Mouse (Mus musculus): ENCODE measurements around the gene Slc25a35. TPM values are rescaled to one million over a fixed set of nuclear protein-coding genes. Genes with fewer than 3 reads are reported as not detected.
"Not testable (repeated sequence)": the region's sequence is repeated elsewhere in the genome, so short reads cannot be mapped to it uniquely, and the experiment has no call there.

The Slc25a35 gene
- total RNA-seq, 2 experiments from 2014 or later = 28.8 to 36.4 TPM

DNA sequence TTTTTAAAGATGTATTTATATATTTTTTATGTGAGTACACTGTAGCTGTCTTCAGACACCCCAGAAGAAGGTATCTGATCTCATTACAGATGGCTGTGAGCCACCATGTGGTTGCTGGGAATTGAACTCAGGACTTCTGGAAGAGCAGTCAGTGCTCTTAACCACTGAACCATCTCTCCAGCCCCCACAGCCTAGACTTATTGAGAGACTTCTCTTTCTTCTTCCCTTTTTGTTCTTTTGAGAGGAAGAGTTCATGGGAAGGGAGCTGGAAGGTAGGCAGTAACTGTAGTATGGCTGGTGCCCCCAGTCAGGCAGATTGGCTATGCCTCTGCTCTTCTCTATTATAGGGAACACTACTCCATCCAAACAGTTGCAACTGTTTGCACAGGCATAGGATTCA lies 38.6 kb downstream of the Slc25a35 start:
- DNase-seq = not testable (repeated sequence)

DNA sequence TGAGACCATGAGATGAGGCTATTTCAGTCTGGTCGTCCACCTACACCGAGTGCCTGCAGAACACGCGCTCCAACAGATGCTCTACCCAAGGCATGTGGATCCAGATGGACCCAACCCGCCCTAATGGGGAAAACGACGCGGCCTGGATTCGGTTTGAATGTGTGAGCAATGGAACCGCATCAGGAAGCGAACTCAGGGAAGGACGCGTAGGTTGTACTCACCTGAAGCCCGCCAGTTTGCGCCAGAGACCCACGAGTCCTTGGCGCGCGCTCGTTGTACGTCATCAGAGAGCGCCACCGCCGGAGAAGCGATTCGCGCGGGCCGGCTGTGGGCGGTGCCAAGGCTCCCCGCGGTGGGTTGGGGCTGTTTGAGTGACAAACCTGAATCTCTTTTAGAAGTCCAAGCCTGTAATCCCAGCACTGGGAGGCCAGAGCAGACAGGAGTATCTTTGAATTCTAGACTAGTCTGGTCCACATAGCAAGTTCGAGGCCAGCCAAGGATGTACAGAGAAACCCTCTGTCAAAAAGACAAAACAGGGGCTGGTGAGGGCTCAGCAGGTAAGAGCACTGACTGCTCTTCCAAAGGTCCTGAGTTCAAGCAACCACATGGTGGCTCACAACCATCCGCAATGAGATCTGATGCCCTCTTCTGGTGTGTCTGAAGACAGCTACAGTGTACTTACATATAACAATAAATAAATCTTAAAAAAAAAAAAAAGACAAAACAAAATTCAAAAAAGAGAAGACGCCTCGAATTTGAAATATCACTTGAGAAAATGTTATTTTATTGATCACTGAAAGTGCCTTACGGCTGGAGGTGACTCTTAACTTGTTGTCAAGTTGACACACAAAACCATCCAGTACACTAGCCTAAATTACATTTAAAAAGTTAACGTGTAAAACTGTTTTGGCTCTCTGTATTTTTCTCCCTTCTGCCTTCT lies 40.5 kb downstream of the Slc25a35 start, which contains the start of gene Pfas:
TSS of gene Pfas (minus strand) at position 279 of the 940 bp plus-strand sequence.
- peak; percentile 93 to 96 for DNase-seq

DNA sequence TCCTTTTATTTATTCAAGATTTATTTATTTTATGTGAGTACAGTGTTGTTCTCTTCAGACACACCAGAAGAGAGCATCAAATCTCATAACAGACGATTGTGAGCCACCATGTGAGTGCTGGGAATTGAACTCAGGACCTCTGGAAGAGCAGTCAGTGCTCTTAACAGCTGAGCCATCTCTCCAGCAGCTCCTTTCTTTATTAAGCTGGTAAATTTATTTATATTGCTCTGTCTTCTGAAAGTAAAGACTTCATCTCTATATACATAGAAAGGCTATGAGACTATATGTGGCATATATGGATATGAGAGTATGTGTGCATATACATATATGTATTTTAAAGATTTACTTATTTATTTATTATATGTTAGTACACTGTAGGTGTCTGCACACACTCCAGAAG lies 41.6 kb downstream of the Slc25a35 start:
- DNase-seq = no peak

DNA sequence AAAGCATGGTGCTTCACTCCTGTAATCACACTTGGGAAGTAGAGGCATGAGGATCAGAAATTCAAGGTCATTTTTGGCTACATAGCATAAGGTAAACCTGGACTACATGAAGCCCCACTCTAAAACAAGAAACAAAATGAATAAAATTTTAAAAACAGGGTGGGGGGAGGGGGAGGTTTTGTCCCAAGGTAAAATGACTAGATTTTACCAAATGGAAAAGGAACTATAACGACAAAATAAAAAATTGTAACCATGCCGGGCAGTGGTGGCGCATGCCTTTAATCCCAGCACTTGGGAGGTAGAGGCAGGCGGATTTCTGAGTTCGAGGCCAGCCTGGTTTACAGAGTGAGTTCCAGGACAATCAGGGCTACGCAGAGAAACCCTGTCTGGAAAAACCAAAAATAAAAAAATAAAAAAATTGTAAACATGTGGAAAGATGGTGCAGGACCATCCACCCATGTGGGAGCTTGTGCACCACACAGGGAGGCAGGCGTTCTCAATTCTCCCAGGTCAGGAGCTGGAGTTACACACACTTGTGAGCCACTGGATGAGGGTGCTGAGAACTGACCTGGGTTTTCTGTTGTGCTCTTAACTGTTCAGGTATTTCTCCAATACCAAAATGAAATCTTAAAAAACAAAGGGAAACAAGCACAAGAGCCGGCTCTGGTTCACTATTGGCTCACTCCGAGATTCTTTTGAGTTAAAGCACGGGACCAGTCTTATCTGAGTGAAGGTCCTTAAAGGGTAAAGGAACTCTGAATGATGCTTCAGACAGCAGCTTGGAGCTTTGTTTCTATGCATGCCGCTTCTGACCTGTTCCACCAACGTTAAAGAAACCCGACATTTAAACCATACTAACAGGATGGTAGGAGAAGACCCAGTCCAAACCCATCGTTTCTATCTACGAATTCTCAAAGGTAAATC lies 42.7 kb downstream of the Slc25a35 start:
- no peak for DNase-seq

DNA sequence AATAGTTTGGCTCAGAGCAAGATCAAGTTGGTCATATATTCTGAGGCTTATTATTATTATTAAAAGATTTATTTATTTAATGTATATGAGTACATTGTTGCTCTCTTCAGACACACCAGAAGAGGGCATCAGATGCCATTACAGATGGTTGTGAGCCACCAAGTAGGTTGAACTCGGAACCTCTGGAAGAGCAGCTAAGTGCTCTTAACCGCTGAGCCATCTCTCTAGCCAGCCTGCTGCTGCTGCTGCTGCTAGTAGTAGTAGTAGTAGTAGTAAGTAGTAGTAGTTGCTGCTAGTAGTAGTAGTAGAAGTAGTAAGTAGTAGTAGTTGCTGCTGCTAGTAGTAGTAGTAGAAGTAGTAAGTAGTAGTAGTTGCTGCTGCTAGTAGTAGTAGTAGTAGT lies 43.5 kb downstream of the Slc25a35 start:
- DNase-seq = not testable (repeated sequence)

DNA sequence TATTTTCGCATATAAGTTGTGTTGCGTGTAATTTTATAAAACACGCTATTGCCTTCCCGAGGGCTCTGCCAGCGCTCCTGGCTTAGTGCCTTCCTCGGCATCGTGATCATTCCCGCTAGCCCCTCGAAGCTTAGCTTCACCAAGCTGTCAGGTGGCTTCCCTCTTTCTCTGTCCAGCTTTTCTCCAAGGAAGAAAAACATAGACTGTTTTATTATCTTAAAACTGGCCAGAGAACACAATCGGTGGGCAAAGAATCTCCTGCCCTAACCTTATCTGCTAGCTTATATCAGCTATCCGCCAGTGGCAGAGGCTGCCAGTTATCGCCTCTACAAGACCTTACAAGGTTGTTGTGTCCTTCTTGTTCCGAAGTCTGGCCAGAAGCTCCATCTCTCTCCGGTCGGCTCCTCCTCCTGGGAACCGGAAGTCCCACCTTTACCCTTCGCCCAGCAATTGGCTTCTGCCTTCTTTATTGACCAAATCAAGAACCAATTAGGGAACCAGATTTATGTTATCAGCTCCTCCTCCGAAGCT lies 44.2 kb downstream of the Slc25a35 start:
- DNase-seq = peak; percentile 90 to 91

DNA sequence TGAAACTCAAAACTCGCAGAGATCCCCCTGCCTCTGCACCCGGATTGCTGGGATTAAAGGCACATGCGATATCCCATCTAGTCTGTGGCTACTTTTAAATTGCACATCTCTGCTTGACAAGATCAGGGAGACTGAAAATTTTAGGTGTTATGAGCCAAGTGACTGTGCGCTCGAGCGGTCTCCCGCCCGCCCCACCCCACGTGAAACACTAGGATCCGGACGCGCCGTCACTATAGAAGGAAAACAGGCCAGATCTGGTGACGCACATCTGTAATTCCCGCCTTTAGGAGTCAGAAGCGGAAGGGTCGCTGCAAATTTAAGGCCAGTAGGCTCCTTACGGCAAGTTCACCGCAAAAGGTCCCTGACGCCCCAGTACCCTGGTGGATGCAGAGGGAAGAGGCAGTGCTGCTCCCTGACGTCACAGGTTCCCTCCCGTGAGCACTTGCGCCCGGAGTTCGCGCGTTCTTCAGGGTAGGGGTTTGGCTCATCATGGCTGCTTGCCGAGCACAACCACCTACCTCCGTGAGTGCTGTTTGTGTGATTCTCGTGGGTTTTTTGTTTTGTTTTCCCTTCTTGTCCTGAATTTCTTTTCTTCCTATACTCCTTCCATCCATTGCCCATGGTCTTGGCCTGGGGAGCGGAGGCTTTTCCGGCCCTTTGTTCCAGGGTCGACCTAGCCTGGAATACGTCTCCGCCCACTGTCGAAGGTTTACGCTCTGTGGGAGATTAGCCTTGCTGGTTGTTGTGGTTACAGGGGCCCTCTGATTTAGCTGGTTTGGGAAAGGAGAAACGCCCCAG lies 47.9 kb downstream of the Slc25a35 start, which contains the start of gene Ctc1:
TSS of gene Ctc1 (plus strand) at position 268 of the 798 bp plus-strand sequence.
- peak; percentile 93 for DNase-seq

DNA sequence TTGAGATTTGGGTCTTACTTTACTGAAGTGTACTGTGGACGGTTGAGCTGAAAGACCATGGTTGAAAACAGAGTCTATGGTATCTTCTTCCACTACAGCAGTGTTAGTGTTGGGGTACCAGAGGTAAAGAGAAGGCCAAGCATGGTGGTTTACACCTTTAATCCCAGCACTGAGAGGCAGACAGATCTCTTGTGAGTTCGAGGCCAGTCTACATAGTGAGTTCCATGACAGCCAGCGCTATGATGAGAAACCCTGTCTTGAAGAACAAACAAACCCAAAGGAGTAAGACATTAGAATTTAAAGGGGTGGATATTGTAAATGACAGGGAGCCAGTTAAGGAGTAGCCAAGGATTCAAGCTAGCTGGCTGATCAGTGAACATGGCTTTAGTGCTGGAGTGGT lies 48.8 kb downstream of the Slc25a35 start:
- DNase-seq = no peak

DNA sequence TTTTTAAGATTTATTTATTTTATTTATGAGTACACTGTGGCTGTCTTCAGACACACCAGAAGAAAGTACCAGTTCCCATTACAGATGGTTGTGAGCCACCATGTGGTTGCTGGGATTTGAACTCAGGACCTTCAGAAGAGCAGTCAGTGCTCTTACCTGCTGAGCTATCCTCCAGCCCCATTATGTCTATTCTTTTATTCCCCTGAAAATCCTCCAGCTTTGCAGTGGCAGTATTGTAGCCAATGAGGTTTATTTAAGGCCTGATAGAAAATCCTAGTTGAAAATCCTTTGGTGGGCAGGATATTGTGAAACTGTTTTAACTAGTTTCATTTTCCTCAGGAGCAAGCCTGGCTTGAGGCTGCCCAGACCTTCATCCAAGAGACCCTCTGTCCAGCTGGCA lies 52.8 kb downstream of the Slc25a35 start:
- no peak for DNase-seq

Small RNA genes lying within 50 kb of the gene (microRNA-seq; reads per million reads assigned to microRNA genes)
- not detected for gene Mir3062

Other genes starting within 250 kb of the Slc25a35 start
- gene Ndel1, start 96.3 kb upstream of the Slc25a35 start, total RNA-seq (2021) = 10 to 100 TPM; 58.4 to 81.8 TPM
- under 1 TPM in 1 of 2 experiments, not detected in 1; 0.13 TPM for gene Rnf222, start 79.6 kb upstream of the Slc25a35 start, total RNA-seq (2021)
- 1,000 to 10,000 TPM; 1,232 to 1,254 TPM for gene Rpl26, start 66.5 kb upstream of the Slc25a35 start, total RNA-seq (2021)
- under 1 TPM in 1 of 2 experiments, not detected in 1; 0.46 TPM for gene Odf4, start 41.0 kb upstream of the Slc25a35 start, total RNA-seq (2021)
- 10 to 100 TPM; 14.8 to 19.9 TPM for gene Arhgef15, start 10.7 kb upstream of the Slc25a35 start, total RNA-seq (2021)
- 10 to 100 TPM; 22.5 to 23.3 TPM for gene Rangrf, start 7.1 kb downstream of the Slc25a35 start, total RNA-seq (2021)
- 10 to 100 TPM; 28.3 to 30.6 TPM for gene Pfas, start 40.3 kb downstream of the Slc25a35 start, total RNA-seq (2021)
- gene Ctc1, start 47.8 kb downstream of the Slc25a35 start, total RNA-seq (2021) = 10 to 100 TPM; 19.5 to 28.9 TPM
- gene Aurkb, start 77.5 kb downstream of the Slc25a35 start, total RNA-seq (2021) = 1 to 10 TPM; 5.0 to 6.4 TPM
- 10 to 100 TPM; 26.4 to 30.4 TPM for gene Borcs6, start 91.6 kb downstream of the Slc25a35 start, total RNA-seq (2021)
- 10 to 100 TPM; 13.5 to 17.5 TPM for gene Tmem107, start 102.7 kb downstream of the Slc25a35 start, total RNA-seq (2021)
- 100 to 1,000 TPM; 116 to 130 TPM for gene Vamp2, start 120.4 kb downstream of the Slc25a35 start, total RNA-seq (2021)
- 100 to 1,000 TPM; 112 to 153 TPM for gene Per1, start 127.1 kb downstream of the Slc25a35 start, total RNA-seq (2021)
- under 1 TPM; 0.17 to 0.26 TPM for gene Hes7, start 152.3 kb downstream of the Slc25a35 start, total RNA-seq (2021)
- gene 9130213A22Rik, start 154.5 kb downstream of the Slc25a35 start, total RNA-seq (2021) = under 1 TPM; 0.50 to 0.76 TPM
- gene Aloxe3, start 157.8 kb downstream of the Slc25a35 start, total RNA-seq (2021) = 1 to 10 TPM in 1 of 2 experiments, under 1 TPM in 1; 0.63 to 1.1 TPM
- gene Alox12b, start 188.9 kb downstream of the Slc25a35 start, total RNA-seq (2021) = not detected
- not detected for gene Alox8, start 229.7 kb downstream of the Slc25a35 start, total RNA-seq (2021)